Mouse (Mus musculus) embryonic facial prominence, embryonic 14.5 days (tissue): ENCODE measurements at regions not wholly inside any gene's neighbourhood (a gene's known extent, or its start where the extent isn't known, plus 50 kb on each side); places are given as distances from the start of the nearest gene placed in this dataset.
A peak's percentile ranks its signal among the peaks of the same experiment; 100 is the strongest.

Experiments
- ATAC-seq: fragments of 200-750 bp; cut with Nextera tagmentation; 2 replicates; pipeline ENCODE4 v1.8.0; 2017; ENCODE audit warnings: low read depth, moderate number of reproducible peaks, moderate TSS enrichment
- DNase-seq: peaks from one replicate; pipeline ENCODE4 v3.0.0-alpha.2; 2015; ENCODE audit warnings: low spot score
- H3K27ac ChIP-seq: fragments of 300-500 bp; sonication (generic); replicated peaks from 2 replicates; pipeline ENCODE4 v1.5.1; 2014; ENCODE audit warnings: low read depth, mild to moderate bottlenecking, low read length, moderate library complexity
- H3K27me3 ChIP-seq: fragments of 300-500 bp; sonication (generic); replicated peaks from 2 replicates; pipeline ENCODE4 v1.6.1; 2014; ENCODE audit warnings: low read length; ENCODE audit not compliant: control insufficient read depth, insufficient read depth
- H3K36me3 ChIP-seq: fragments of 300-500 bp; sonication (generic); 2 replicates; pipeline ENCODE4 v1.6.1; 2014; ENCODE audit warnings: low read length, mixed read lengths; ENCODE audit not compliant: control insufficient read depth, insufficient read depth
- H3K4me1 ChIP-seq: fragments of 300-500 bp; sonication (generic); 2 replicates; pipeline ENCODE4 v1.6.1; 2014; ENCODE audit warnings: antibody characterized with exemption, low read length; ENCODE audit not compliant: control insufficient read depth, insufficient read depth
- H3K4me2 ChIP-seq: fragments of 300-500 bp; sonication (generic); 2 replicates; pipeline ENCODE4 v1.6.1; 2014; ENCODE audit warnings: low read depth, mild to moderate bottlenecking, low read length, moderate library complexity, mixed read lengths
- H3K4me3 ChIP-seq: fragments of 300-500 bp; sonication (generic); 2 replicates; pipeline ENCODE4 v1.5.1; 2014; ENCODE audit warnings: low read depth, mild to moderate bottlenecking, low read length
- H3K9ac ChIP-seq: fragments of 300-500 bp; sonication (generic); 2 replicates; pipeline ENCODE4 v1.6.1; 2014; ENCODE audit warnings: low read depth, mild to moderate bottlenecking, low read length, moderate library complexity, mixed read lengths
- H3K9me3 ChIP-seq: fragments of 300-500 bp; sonication (generic); 2 replicates; pipeline ENCODE4 v1.6.1; 2016; ENCODE audit warnings: low read length; ENCODE audit not compliant: control insufficient read depth
- WGBS: fragments of 180-500 bp; shearing (Covaris S2); extraction: QIAGEN DNeasy Blood & Tissue Kit; methylation state at CpG from one replicate; pipeline ENCODE4 v1.1.7; 2014; 5-methylcytosine and 5-hydroxymethylcytosine counted together

GRCm38 (mm10) chr3:120477232-120477631 lies 693.0 kb upstream of the Ptbp2 start:
- Histone ChIP-seq H3K4me3 (no peak overlapping the region), H3K9me3 (no peaks in the 10 kb centered on the region), H3K4me2 (no peak overlapping the region), H3K27me3 (no peaks in the 10 kb centered on the region), H3K27ac (no peak overlapping the region), H3K4me1 (peaks cover 7% of the 10 kb centered on the region; the same call in 1 of the 2 replicates), H3K9ac (no peak overlapping the region), H3K36me3 (no peaks in the 10 kb centered on the region)
- DNase-seq (peak; percentile 73), ATAC-seq (peak; percentile 63; the same call in 1 of the 2 replicates)
- WGBS = 42% methylated on average over 2 of the region's 2 CpGs

- no peak overlapping the region for H3K4me2 ChIP-seq
- H3K4me3 ChIP-seq = no peak overlapping the region
- H3K9ac ChIP-seq = no peak overlapping the region
- 34% methylated on average over 2 of the region's 2 CpGs for WGBS
- no peak overlapping the region for H3K27ac ChIP-seq
- H3K36me3 ChIP-seq = no peaks in the 10 kb centered on the region
- DNase-seq (peak; percentile 85), ATAC-seq (0 out of 2 replicates have a peak, but pooled peaks have one; percentile 45)
- no peaks in the 10 kb centered on the region for H3K27me3 ChIP-seq
- H3K9me3 ChIP-seq = no peaks in the 10 kb centered on the region
- H3K4me1 ChIP-seq = peaks cover 7% of the 10 kb centered on the region; the same call in 1 of the 2 replicates
Observed at GRCm38 (mm10) chr3:120473645-120474038, 689.4 kb upstream of the Ptbp2 start.

GRCm38 (mm10) chr3:120472687-120473644 lies 688.7 kb upstream of the Ptbp2 start:
- Histone ChIP-seq H3K4me2 (no peak overlapping the region), H3K4me1 (peaks cover 7% of the 10 kb centered on the region; the same call in 1 of the 2 replicates), H3K9me3 (no peaks in the 10 kb centered on the region), H3K36me3 (no peaks in the 10 kb centered on the region), H3K27ac (0 out of 2 replicates have a peak overlapping the region, but pooled peaks have one; percentile 10), H3K4me3 (no peak overlapping the region), H3K9ac (no peak overlapping the region), H3K27me3 (no peaks in the 10 kb centered on the region)
- WGBS = 50% methylated on average over 13 of the region's 13 CpGs
- peak; percentile 11 for DNase-seq
- no peak for ATAC-seq

GRCm38 (mm10) chr3:120471878-120472444 lies 687.7 kb upstream of the Ptbp2 start:
- no peaks in the 10 kb centered on the region for H3K36me3 ChIP-seq
- H3K4me3 ChIP-seq = no peak overlapping the region
- H3K9ac ChIP-seq = no peak overlapping the region
- H3K4me2 ChIP-seq = no peak overlapping the region
- H3K9me3 ChIP-seq = no peaks in the 10 kb centered on the region
- H3K27ac ChIP-seq = no peak overlapping the region
- H3K27me3 ChIP-seq = no peaks in the 10 kb centered on the region
- DNase-seq (no peak), ATAC-seq (no peak)
- 49% methylated on average over 2 of the region's 2 CpGs for WGBS
- H3K4me1 ChIP-seq = peaks cover 7% of the 10 kb centered on the region; the same call in 1 of the 2 replicates

GRCm38 (mm10) chr3:120468887-120469286 lies 684.6 kb upstream of the Ptbp2 start:
- no peaks in the 10 kb centered on the region for H3K9me3 ChIP-seq
- ATAC-seq = peak; percentile 60; the same call in 1 of the 2 replicates
- H3K4me3 ChIP-seq = no peak overlapping the region

GRCm38 (mm10) chr3:120460717-120461116 lies 676.5 kb upstream of the Ptbp2 start:
- DNase-seq (peak; percentile 51), ATAC-seq (peak; percentile 44; the same call in 1 of the 2 replicates)
- H3K4me2 ChIP-seq = no peak overlapping the region
- H3K4me1 ChIP-seq = no peaks in the 10 kb centered on the region
- H3K27me3 ChIP-seq = no peaks in the 10 kb centered on the region
- no peak overlapping the region for H3K27ac ChIP-seq
- no peaks in the 10 kb centered on the region for H3K36me3 ChIP-seq
- H3K4me3 ChIP-seq = no peak overlapping the region
- no peaks in the 10 kb centered on the region for H3K9me3 ChIP-seq
- H3K9ac ChIP-seq = no peak overlapping the region

More at GRCm38 (mm10) chr3:120468887-120469286, 684.6 kb upstream of the Ptbp2 start:
- H3K9ac ChIP-seq = no peak overlapping the region
- no peaks in the 10 kb centered on the region for H3K36me3 ChIP-seq
- no peak overlapping the region for H3K4me2 ChIP-seq
- peaks cover 7% of the 10 kb centered on the region; the same call in 1 of the 2 replicates for H3K4me1 ChIP-seq
- whole genome bisulfite sequencing = 48% methylated on average over 2 of the region's 2 CpGs
- no peak overlapping the region for H3K27ac ChIP-seq
- H3K27me3 ChIP-seq = no peaks in the 10 kb centered on the region
- peak; percentile 64 for DNase-seq

GRCm38 (mm10) chr3:120457912-120458311 lies 673.6 kb upstream of the Ptbp2 start:
- Histone ChIP-seq H3K4me1 (no peaks in the 10 kb centered on the region), H3K36me3 (no peaks in the 10 kb centered on the region), H3K9me3 (no peaks in the 10 kb centered on the region), H3K27ac (no peak overlapping the region), H3K4me2 (no peak overlapping the region), H3K9ac (no peak overlapping the region), H3K4me3 (no peak overlapping the region), H3K27me3 (no peaks in the 10 kb centered on the region)
- 87% methylated on average over 7 of the region's 7 CpGs for WGBS
- no peak for ATAC-seq
- DNase-seq = no peak

- Histone ChIP-seq H3K4me2 (no peak overlapping the region), H3K4me3 (no peak overlapping the region), H3K4me1 (no peaks in the 10 kb centered on the region), H3K9ac (no peak overlapping the region), H3K36me3 (no peaks in the 10 kb centered on the region), H3K27me3 (no peaks in the 10 kb centered on the region), H3K27ac (no peak overlapping the region), H3K9me3 (no peaks in the 10 kb centered on the region)
- WGBS = 77% methylated on average over 4 of the region's 4 CpGs
- no peak for ATAC-seq
- DNase-seq = no peak
Observed at GRCm38 (mm10) chr3:120441127-120441526, 656.9 kb upstream of the Ptbp2 start.
